Mouse (Mus musculus): ENCODE results near the gene Tbc1d19.

GRCm38 (mm10) chr5:53931011-53931410 is 121.6 kb downstream of the Tbc1d19 start:
- TF ChIP-seq CTCF (IDR thresholded peaks at IDR 0.05; ENCODE audit: low read depth, low read length) (no peak), POLR2A (IDR thresholded peaks at IDR 0.05; ENCODE audit: borderline replicate concordance, low read depth, low read length) (no peak)
